Mouse (Mus musculus): ENCODE data around the gene Dsn1.

DNA sequence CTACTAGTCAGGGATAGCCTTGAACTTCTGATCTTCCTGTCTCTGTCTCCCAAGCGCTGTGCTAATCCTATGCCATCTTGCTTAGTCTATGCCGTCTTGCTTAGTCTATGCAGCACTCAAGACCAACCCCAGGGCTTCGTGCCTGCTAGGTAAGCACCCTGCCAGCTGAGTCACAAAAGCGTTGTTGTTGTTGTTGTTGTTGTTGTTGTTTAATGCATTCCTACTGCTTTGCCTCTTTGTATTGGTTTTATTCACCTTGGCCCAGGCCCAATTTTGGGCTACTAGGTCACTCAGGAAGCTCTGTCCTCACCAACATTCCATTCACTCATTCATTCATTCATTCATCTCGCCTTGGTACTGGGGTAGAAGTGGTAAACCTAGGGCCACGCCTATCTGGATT lies 48.8 kb upstream of the Dsn1 start:
- TF ChIP-seq CTCF (IDR thresholded peaks at IDR 0.05; ENCODE audit: low read depth) (no peak), EP300 (IDR thresholded peaks at IDR 0.05; ENCODE audit: low read depth) (no peak)
